Mouse (Mus musculus): ENCODE measurements at regions not wholly inside any gene's neighbourhood (a gene's known extent, or its start where the extent isn't known, plus 50 kb on each side); places are given as distances from the start of the nearest gene placed in this dataset.

GRCm38 (mm10) chr7:71704661-71705240 is 353.5 kb upstream of the Gm10295 start:
- Histone ChIP-seq H3K36me3 (ENCODE audit: control insufficient read depth, insufficient read depth) (no peaks in the 10 kb centered on the region), H3K4me1 (replicated peaks; ENCODE audit: control insufficient read depth, insufficient read depth, low read length) (no peaks in the 10 kb centered on the region), H3K9ac (ENCODE audit: low read depth, low read length) (no peak overlapping the region), H3K4me2 (replicated peaks; ENCODE audit: low read depth) (peak overlapping the region; percentile 72), H3K9me3 (ENCODE audit: control insufficient read depth) (no peaks in the 10 kb centered on the region), H3K27me3 (replicated peaks; ENCODE audit: control insufficient read depth, insufficient read depth, low read length) (peaks cover 9% of the 10 kb centered on the region), H3K4me3 (ENCODE audit: low read depth, low read length) (peak overlapping the region; percentile 39; the same call in 1 of the 2 replicates), H3K27ac (ENCODE audit: low read depth, low read length) (no peak overlapping the region)
- WGBS = 68% methylated on average over 4 of the region's 4 CpGs
- ATAC-seq = no peak
- TF ChIP-seq CTCF (IDR thresholded peaks at IDR 0.05; ENCODE audit: low read depth) = no peak

All from intestine, postnatal 0 days (tissue).